Mouse (Mus musculus): ENCODE measurements around the gene Ppy. TPM values are rescaled to one million over a fixed set of nuclear protein-coding genes. Genes with fewer than 3 reads are reported as not detected.

Gene Ppy
- total RNA-seq, 2 experiments from 2014 or later = not detected

Other genes with a start within 250 kb of the Ppy start
- gene Meox1, start 206.9 kb downstream of the Ppy start, total RNA-seq (2015) = not detected in 2 replicates
- not detected in 2 replicates for gene Meox1, start 206.9 kb downstream of the Ppy start, total RNA-seq (2017)
- not detected in 2 replicates for gene Sost, start 134.3 kb downstream of the Ppy start, total RNA-seq (2015)
- not detected in 2 replicates for gene Sost, start 134.3 kb downstream of the Ppy start, total RNA-seq (2017)
- gene Cfap97d1, start 117.0 kb downstream of the Ppy start, total RNA-seq (2015) = not detected in 2 replicates
- gene Cfap97d1, start 117.0 kb downstream of the Ppy start, total RNA-seq (2017) = not detected in 2 replicates
- gene Dusp3, start 114.3 kb downstream of the Ppy start, total RNA-seq (2015) = 3.4 and 4.7 TPM in 2 replicates
- gene Dusp3, start 114.3 kb downstream of the Ppy start, total RNA-seq (2017) = 1.4 and 4.1 TPM in 2 replicates
- gene Mpp3, start 72.9 kb downstream of the Ppy start, total RNA-seq (2015) = not detected in 2 replicates
- gene Mpp3, start 72.9 kb downstream of the Ppy start, total RNA-seq (2017) = not detected in 2 replicates
- 0.66 and 1.3 TPM in 2 replicates for gene Cd300lg, start 59.8 kb downstream of the Ppy start, total RNA-seq (2015)
- gene Cd300lg, start 59.8 kb downstream of the Ppy start, total RNA-seq (2017) = 0.71 and 1.1 TPM in 2 replicates
- gene Mpp2, start 12.8 kb downstream of the Ppy start, total RNA-seq (2015) = 0.22 and 0.24 TPM in 2 replicates
- 0.08 and 0.71 TPM in 2 replicates for gene Mpp2, start 12.8 kb downstream of the Ppy start, total RNA-seq (2017)
- gene Pyy, start 6.5 kb upstream of the Ppy start, total RNA-seq (2015) = not detected in 2 replicates
- gene Pyy, start 6.5 kb upstream of the Ppy start, total RNA-seq (2017) = not detected in 2 replicates
- gene Nags, start 44.2 kb upstream of the Ppy start, total RNA-seq (2015) = 0.29 and 0.39 TPM in 2 replicates
- 0.20 TPM in 1 of 2 replicates, not detected in the other for gene Nags, start 44.2 kb upstream of the Ppy start, total RNA-seq (2017)
- gene Tmem101, start 55.1 kb upstream of the Ppy start, total RNA-seq (2015) = 8.1 and 11.5 TPM in 2 replicates
- gene Tmem101, start 55.1 kb upstream of the Ppy start, total RNA-seq (2017) = 14.9 and 17.5 TPM in 2 replicates
- 127 and 133 TPM in 2 replicates for gene Lsm12, start 84.0 kb upstream of the Ppy start, total RNA-seq (2015)
- gene Lsm12, start 84.0 kb upstream of the Ppy start, total RNA-seq (2017) = 67.8 and 79.1 TPM in 2 replicates
- gene G6pc3, start 88.3 kb upstream of the Ppy start, total RNA-seq (2015) = 106 and 144 TPM in 2 replicates
- 61.8 and 65.0 TPM in 2 replicates for gene G6pc3, start 88.3 kb upstream of the Ppy start, total RNA-seq (2017)
- gene Hdac5, start 128.8 kb upstream of the Ppy start, total RNA-seq (2015) = 18.6 and 20.6 TPM in 2 replicates
- gene Hdac5, start 128.8 kb upstream of the Ppy start, total RNA-seq (2017) = 18.7 and 22.1 TPM in 2 replicates
- gene BC030867, start 147.6 kb upstream of the Ppy start, total RNA-seq (2015) = 20.7 and 21.1 TPM in 2 replicates
- gene BC030867, start 147.6 kb upstream of the Ppy start, total RNA-seq (2017) = 5.9 and 6.7 TPM in 2 replicates
- 1.5 and 2.0 TPM in 2 replicates for gene Asb16, start 167.4 kb upstream of the Ppy start, total RNA-seq (2015)
- 0.54 and 0.58 TPM in 2 replicates for gene Asb16, start 167.4 kb upstream of the Ppy start, total RNA-seq (2017)
- 15.3 and 16.3 TPM in 2 replicates for gene Tmub2, start 183.6 kb upstream of the Ppy start, total RNA-seq (2015)
- 21.4 and 24.8 TPM in 2 replicates for gene Tmub2, start 183.6 kb upstream of the Ppy start, total RNA-seq (2017)
- gene Atxn7l3, start 195.3 kb upstream of the Ppy start, total RNA-seq (2015) = 19.0 and 19.1 TPM in 2 replicates
- gene Atxn7l3, start 195.3 kb upstream of the Ppy start, total RNA-seq (2017) = 19.5 and 25.6 TPM in 2 replicates
- gene Ubtf, start 218.4 kb upstream of the Ppy start, total RNA-seq (2015) = 31.7 and 34.1 TPM in 2 replicates
- 131 and 155 TPM in 2 replicates for gene Ubtf, start 218.4 kb upstream of the Ppy start, total RNA-seq (2017)

All from megakaryocyte progenitor cell, adult 5-6 weeks (primary cell).